Mouse (Mus musculus): ENCODE data around the gene Slc44a5. TPM values are rescaled to one million over a fixed set of nuclear protein-coding genes. Genes with fewer than 3 reads are reported as not detected.

Gene Slc44a5
- polyA plus RNA-seq, 1 experiment = not detected

GRCm38 (mm10) chr3:154082961-154083360 is 109.7 kb downstream of the Slc44a5 start:
- H3K4me3 ChIP-seq (replicated peaks; ENCODE audit: extremely low read depth, low read depth, low read length) = no peak overlapping the region
- TF ChIP-seq POLR2A (IDR thresholded peaks at IDR 0.05; ENCODE audit: borderline replicate concordance, extremely low read depth, low read depth, low read length) (no peak), CTCF (IDR thresholded peaks at IDR 0.05; ENCODE audit: insufficient read depth, low read length) (no peak)
- no peak for DNase-seq
- H3K4me1 ChIP-seq (ENCODE audit: control insufficient read depth, insufficient read depth, low read length) = no peaks in the 10 kb centered on the region
- 73% methylated on average over 7 of the region's 7 CpGs for WGBS

- no peak for DNase-seq
- H3K4me1 ChIP-seq (ENCODE audit: control insufficient read depth, insufficient read depth, low read length) = peaks cover 5% of the 10 kb centered on the region
- no peak overlapping the region for H3K4me3 ChIP-seq (replicated peaks; ENCODE audit: extremely low read depth, low read depth, low read length)
- 71% methylated on average over 5 of the region's 5 CpGs for WGBS
- TF ChIP-seq POLR2A (IDR thresholded peaks at IDR 0.05; ENCODE audit: borderline replicate concordance, extremely low read depth, low read depth, low read length) (no peak), CTCF (IDR thresholded peaks at IDR 0.05; ENCODE audit: insufficient read depth, low read length) (no peak)
Measured at GRCm38 (mm10) chr3:154089996-154090395, 116.8 kb downstream of the Slc44a5 start.

GRCm38 (mm10) chr3:154091468-154092338 is 118.5 kb downstream of the Slc44a5 start:
- no peak for TF ChIP-seq CTCF (IDR thresholded peaks at IDR 0.05; ENCODE audit: insufficient read depth, low read length)
- no peak for TF ChIP-seq POLR2A (IDR thresholded peaks at IDR 0.05; ENCODE audit: borderline replicate concordance, extremely low read depth, low read depth, low read length)
- WGBS = 54% methylated on average over 15 of the region's 15 CpGs
- H3K4me3 ChIP-seq (replicated peaks; ENCODE audit: extremely low read depth, low read depth, low read length) = no peak overlapping the region
- no peak for DNase-seq
- H3K4me1 ChIP-seq (ENCODE audit: control insufficient read depth, insufficient read depth, low read length) = peaks cover 5% of the 10 kb centered on the region

- no peak for TF ChIP-seq POLR2A (IDR thresholded peaks at IDR 0.05; ENCODE audit: borderline replicate concordance, extremely low read depth, low read depth, low read length)
- no peak for TF ChIP-seq CTCF (IDR thresholded peaks at IDR 0.05; ENCODE audit: insufficient read depth, low read length)
- WGBS = 19% methylated on average over 7 of the region's 7 CpGs
- DNase-seq = no peak
- peaks cover 5% of the 10 kb centered on the region for H3K4me1 ChIP-seq (ENCODE audit: control insufficient read depth, insufficient read depth, low read length)
- no peak overlapping the region for H3K4me3 ChIP-seq (replicated peaks; ENCODE audit: extremely low read depth, low read depth, low read length)
Measured at GRCm38 (mm10) chr3:154092466-154092865, 119.2 kb downstream of the Slc44a5 start.

- peaks cover 5% of the 10 kb centered on the region for H3K4me1 ChIP-seq (ENCODE audit: control insufficient read depth, insufficient read depth, low read length)
- TF ChIP-seq CTCF (IDR thresholded peaks at IDR 0.05; ENCODE audit: insufficient read depth, low read length) = no peak
- no peak for TF ChIP-seq POLR2A (IDR thresholded peaks at IDR 0.05; ENCODE audit: borderline replicate concordance, extremely low read depth, low read depth, low read length)
- no peak for DNase-seq
- 70% methylated on average over 8 of the region's 8 CpGs for WGBS
- H3K4me3 ChIP-seq (replicated peaks; ENCODE audit: extremely low read depth, low read depth, low read length) = no peak overlapping the region
Measured at GRCm38 (mm10) chr3:154093745-154094322, 120.6 kb downstream of the Slc44a5 start.

GRCm38 (mm10) chr3:154101671-154102070 is 128.4 kb downstream of the Slc44a5 start:
- TF ChIP-seq CTCF (IDR thresholded peaks at IDR 0.05; ENCODE audit: insufficient read depth, low read length) (no peak), POLR2A (IDR thresholded peaks at IDR 0.05; ENCODE audit: borderline replicate concordance, extremely low read depth, low read depth, low read length) (no peak)
- Histone ChIP-seq H3K4me1 (ENCODE audit: control insufficient read depth, insufficient read depth, low read length) (no peaks in the 10 kb centered on the region), H3K4me3 (replicated peaks; ENCODE audit: extremely low read depth, low read depth, low read length) (no peak overlapping the region)
- no peak for DNase-seq
- WGBS = 76% methylated on average over 9 of the region's 9 CpGs

- Histone ChIP-seq H3K4me1 (ENCODE audit: control insufficient read depth, insufficient read depth, low read length) (no peaks in the 10 kb centered on the region), H3K4me3 (replicated peaks; ENCODE audit: extremely low read depth, low read depth, low read length) (no peak overlapping the region)
- 53% methylated on average over 5 of the region's 5 CpGs for WGBS
- no peak for DNase-seq
- TF ChIP-seq CTCF (IDR thresholded peaks at IDR 0.05; ENCODE audit: insufficient read depth, low read length) (no peak), POLR2A (IDR thresholded peaks at IDR 0.05; ENCODE audit: borderline replicate concordance, extremely low read depth, low read depth, low read length) (no peak)
Measured at GRCm38 (mm10) chr3:154110528-154110927, 137.3 kb downstream of the Slc44a5 start.

GRCm38 (mm10) chr3:154111221-154111620 is 138.0 kb downstream of the Slc44a5 start:
- no peak for DNase-seq
- TF ChIP-seq POLR2A (IDR thresholded peaks at IDR 0.05; ENCODE audit: borderline replicate concordance, extremely low read depth, low read depth, low read length) (no peak), CTCF (IDR thresholded peaks at IDR 0.05; ENCODE audit: insufficient read depth, low read length) (no peak)
- WGBS = 49% methylated on average over 5 of the region's 5 CpGs
- H3K4me1 ChIP-seq (ENCODE audit: control insufficient read depth, insufficient read depth, low read length) = no peaks in the 10 kb centered on the region
- H3K4me3 ChIP-seq (replicated peaks; ENCODE audit: extremely low read depth, low read depth, low read length) = no peak overlapping the region

GRCm38 (mm10) chr3:154114991-154115390 is 141.8 kb downstream of the Slc44a5 start:
- Histone ChIP-seq H3K4me1 (ENCODE audit: control insufficient read depth, insufficient read depth, low read length) (no peaks in the 10 kb centered on the region), H3K4me3 (replicated peaks; ENCODE audit: extremely low read depth, low read depth, low read length) (no peak overlapping the region)
- no peak for TF ChIP-seq POLR2A (IDR thresholded peaks at IDR 0.05; ENCODE audit: borderline replicate concordance, extremely low read depth, low read depth, low read length)
- DNase-seq = no peak
- 65% methylated on average over 9 of the region's 9 CpGs for WGBS

- TF ChIP-seq POLR2A (IDR thresholded peaks at IDR 0.05; ENCODE audit: borderline replicate concordance, extremely low read depth, low read depth, low read length) = no peak
- no peak for TF ChIP-seq CTCF (IDR thresholded peaks at IDR 0.05; ENCODE audit: insufficient read depth, low read length)
- no peak for DNase-seq
- WGBS = 91% methylated on average over 4 of the region's 4 CpGs
- Histone ChIP-seq H3K4me3 (replicated peaks; ENCODE audit: extremely low read depth, low read depth, low read length) (no peak overlapping the region), H3K4me1 (ENCODE audit: control insufficient read depth, insufficient read depth, low read length) (no peaks in the 10 kb centered on the region)
Measured at GRCm38 (mm10) chr3:154115478-154115877, 142.2 kb downstream of the Slc44a5 start.
